Mouse (Mus musculus): ENCODE results near the gene Tbx19. TPM values are rescaled to one million over a fixed set of nuclear protein-coding genes. Genes with fewer than 3 reads are reported as not detected.

Tbx19 gene
- total RNA-seq, 2 experiments from 2014 or later = 0.12 TPM; not detected in 1

GRCm38 (mm10) chr1:165186491-165186890 is 25.9 kb upstream of the Tbx19 start:
- ATAC-seq (replicated peaks; ENCODE audit: poor library complexity) = no peak

GRCm38 (mm10) chr1:165185116-165185515 is 24.5 kb upstream of the Tbx19 start:
- no peak for ATAC-seq (replicated peaks; ENCODE audit: poor library complexity)

- no peak for ATAC-seq (replicated peaks; ENCODE audit: poor library complexity)
These were observed 23.6 kb upstream of the Tbx19 start for GRCm38 (mm10) chr1:165184178-165184577.

GRCm38 (mm10) chr1:165183400-165183799 is 22.8 kb upstream of the Tbx19 start:
- no peak for ATAC-seq (replicated peaks; ENCODE audit: poor library complexity)

- no peak for ATAC-seq (replicated peaks; ENCODE audit: poor library complexity)
These were observed 18.7 kb upstream of the Tbx19 start for GRCm38 (mm10) chr1:165179321-165179720.

- no peak for ATAC-seq (replicated peaks; ENCODE audit: poor library complexity)
These were observed 17.5 kb upstream of the Tbx19 start for GRCm38 (mm10) chr1:165178075-165178474.

- ATAC-seq (replicated peaks; ENCODE audit: poor library complexity) = peak; percentile 58; the same call in 1 of the 2 replicates
These were observed 13.6 kb upstream of the Tbx19 start for GRCm38 (mm10) chr1:165174059-165174616.

- no peak for ATAC-seq (replicated peaks; ENCODE audit: poor library complexity)
These were observed 10.7 kb upstream of the Tbx19 start for GRCm38 (mm10) chr1:165171277-165171676.

GRCm38 (mm10) chr1:165170157-165170556 is 9.6 kb upstream of the Tbx19 start:
- peak; percentile 63; the same call in 1 of the 2 replicates for ATAC-seq (replicated peaks; ENCODE audit: poor library complexity)

GRCm38 (mm10) chr1:165169462-165169861 is 8.9 kb upstream of the Tbx19 start:
- no peak for ATAC-seq (replicated peaks; ENCODE audit: poor library complexity)

- ATAC-seq (replicated peaks; ENCODE audit: poor library complexity) = no peak
These were observed 4.3 kb upstream of the Tbx19 start for GRCm38 (mm10) chr1:165164920-165165319.

- ATAC-seq (replicated peaks; ENCODE audit: poor library complexity) = no peak
These were observed 1.7 kb downstream of the Tbx19 start for GRCm38 (mm10) chr1:165158841-165159240.

GRCm38 (mm10) chr1:165154162-165154561 is 6.4 kb downstream of the Tbx19 start:
- ATAC-seq (replicated peaks; ENCODE audit: poor library complexity) = peak; percentile 90

GRCm38 (mm10) chr1:165151216-165151615 is 9.4 kb downstream of the Tbx19 start:
- ATAC-seq (replicated peaks; ENCODE audit: poor library complexity) = 0 out of 2 replicates have a peak, but pooled peaks have one; percentile 15

- no peak for ATAC-seq (replicated peaks; ENCODE audit: poor library complexity)
These were observed 18.1 kb downstream of the Tbx19 start for GRCm38 (mm10) chr1:165142343-165142916.

- peak; percentile 63 for ATAC-seq (replicated peaks; ENCODE audit: poor library complexity)
These were observed 20.3 kb downstream of the Tbx19 start for GRCm38 (mm10) chr1:165140227-165140626.

GRCm38 (mm10) chr1:165133858-165134257 is 26.7 kb downstream of the Tbx19 start:
- no peak for ATAC-seq (replicated peaks; ENCODE audit: poor library complexity)

GRCm38 (mm10) chr1:165133279-165133678 is 27.3 kb downstream of the Tbx19 start:
- no peak for ATAC-seq (replicated peaks; ENCODE audit: poor library complexity)

- ATAC-seq (replicated peaks; ENCODE audit: poor library complexity) = peak; percentile 97
These were observed 28.2 kb downstream of the Tbx19 start for GRCm38 (mm10) chr1:165132187-165132877.

- no peak for ATAC-seq (replicated peaks; ENCODE audit: poor library complexity)
These were observed 31.0 kb downstream of the Tbx19 start for GRCm38 (mm10) chr1:165129573-165129972.

- ATAC-seq (replicated peaks; ENCODE audit: poor library complexity) = no peak
These were observed 39.5 kb downstream of the Tbx19 start for GRCm38 (mm10) chr1:165121096-165121495.

- ATAC-seq (replicated peaks; ENCODE audit: poor library complexity) = peak; percentile 99
These were observed 40.1 kb downstream of the Tbx19 start for GRCm38 (mm10) chr1:165120349-165120898.
